Mouse (Mus musculus): ENCODE measurements at regions not wholly inside any gene's neighbourhood (a gene's known extent, or its start where the extent isn't known, plus 50 kb on each side); places are given as distances from the start of the nearest gene placed in this dataset.

DNA sequence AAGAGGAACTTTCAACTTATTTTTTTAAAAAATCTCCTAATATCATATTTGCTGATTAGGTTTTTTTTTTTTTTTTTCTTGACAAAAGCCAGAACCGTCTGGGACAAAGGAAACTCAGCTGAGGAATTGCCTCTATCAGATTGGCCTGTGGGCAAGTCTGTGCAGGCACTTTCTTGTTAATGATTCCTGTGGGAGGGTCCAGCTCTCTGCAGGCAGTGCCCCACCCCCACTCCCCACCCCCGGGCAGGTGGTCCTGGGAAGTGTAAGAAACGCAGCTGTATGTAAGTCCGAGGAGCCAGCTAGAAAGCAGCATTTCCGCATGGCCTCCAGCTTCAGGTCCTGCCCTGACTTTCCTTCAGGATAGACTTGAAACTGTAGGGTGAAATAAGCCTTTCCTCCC, 377.7 kb downstream of the Sox2 start:
- no peak for DNase-seq

DNA sequence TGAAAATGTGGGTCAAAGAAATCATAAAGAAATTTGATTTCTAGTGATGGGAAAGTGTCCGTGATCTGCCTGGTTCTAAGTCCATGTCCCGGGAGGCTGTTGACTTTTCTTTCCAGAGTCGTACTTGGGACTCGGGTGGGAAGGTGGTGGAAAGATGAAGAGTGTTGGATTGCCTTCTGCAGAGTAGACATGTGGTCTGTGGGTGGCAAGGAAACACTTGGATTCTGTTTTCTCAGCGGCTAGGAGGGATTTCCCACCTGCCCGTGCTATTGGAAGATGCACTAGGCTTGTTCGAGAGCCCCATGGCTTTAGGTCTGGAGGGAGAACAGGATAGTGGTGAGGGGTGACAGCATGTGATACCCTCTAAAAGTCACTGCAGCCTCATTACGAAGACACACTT, 379.7 kb downstream of the Sox2 start:
- no peak for DNase-seq

- no peak for DNase-seq
Observed at GRCm38 (mm10) chr3:35033587-35033986, 383.4 kb downstream of the Sox2 start.

- DNase-seq: no peak
Observed at GRCm38 (mm10) chr3:35035234-35035633, 385.0 kb downstream of the Sox2 start.

- no peak for DNase-seq
Observed at GRCm38 (mm10) chr3:35043705-35044104, 393.5 kb downstream of the Sox2 start.

DNA sequence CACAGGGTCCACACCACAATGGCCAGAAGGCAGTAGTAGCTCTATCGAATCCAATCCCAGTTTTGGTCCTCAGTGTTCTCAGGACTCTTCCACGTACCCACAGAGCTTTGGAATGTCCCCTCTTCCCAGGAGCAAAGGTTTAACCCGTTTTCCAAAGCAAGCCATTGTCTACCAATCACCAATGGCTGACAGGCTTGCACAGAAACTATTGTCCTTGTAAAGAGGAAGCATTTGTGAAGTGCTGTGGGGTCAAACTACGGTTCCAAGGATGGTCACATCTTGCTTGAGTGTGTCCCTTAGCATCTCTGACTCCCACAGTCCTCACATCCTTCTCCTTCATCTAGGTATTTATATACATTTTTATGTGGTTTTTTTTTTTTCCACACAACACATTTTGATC, 409.2 kb downstream of the Sox2 start:
- DNase-seq: no peak

DNA sequence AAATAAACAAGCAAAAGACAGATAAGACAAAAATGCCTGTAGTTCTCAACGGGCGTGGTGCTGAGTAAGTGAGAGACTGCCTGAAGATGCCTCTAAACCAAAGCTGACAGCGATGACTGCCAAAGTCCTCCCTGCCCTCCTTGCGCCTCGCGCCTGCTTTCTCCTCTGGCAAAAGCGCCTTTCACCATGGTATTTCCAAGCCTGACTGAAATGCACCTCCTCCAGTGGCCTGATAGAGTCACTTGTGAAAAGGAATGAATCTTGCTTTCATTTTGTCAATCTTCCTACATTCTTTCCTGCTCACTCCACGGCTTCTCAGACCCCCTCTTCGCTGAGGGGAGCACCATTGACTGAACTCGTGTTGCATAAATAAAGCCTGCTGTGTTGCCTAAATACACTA, 409.8 kb downstream of the Sox2 start:
- DNase-seq: no peak

DNA sequence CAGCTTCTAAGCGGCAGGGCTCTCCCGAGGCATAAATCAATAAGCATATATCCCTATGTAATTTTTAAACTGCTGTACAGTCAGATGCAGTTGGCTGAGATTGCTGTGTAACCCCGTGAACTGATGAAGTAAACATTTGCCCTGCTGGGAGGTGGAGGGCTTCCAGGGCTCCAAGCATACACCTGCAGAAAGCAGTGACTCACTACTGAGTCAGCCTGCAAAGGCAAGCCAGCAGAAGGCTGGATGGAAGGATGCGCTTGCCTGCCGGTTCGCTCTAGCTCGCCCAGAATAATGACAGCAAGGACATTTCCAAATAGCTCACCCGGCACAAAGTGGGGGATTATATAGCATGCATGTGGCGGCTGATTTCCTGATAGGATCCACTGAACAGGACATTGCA, 416.6 kb downstream of the Sox2 start:
- no peak for DNase-seq

- DNase-seq: no peak
Observed at GRCm38 (mm10) chr3:35068586-35068985, 418.4 kb downstream of the Sox2 start.

DNA sequence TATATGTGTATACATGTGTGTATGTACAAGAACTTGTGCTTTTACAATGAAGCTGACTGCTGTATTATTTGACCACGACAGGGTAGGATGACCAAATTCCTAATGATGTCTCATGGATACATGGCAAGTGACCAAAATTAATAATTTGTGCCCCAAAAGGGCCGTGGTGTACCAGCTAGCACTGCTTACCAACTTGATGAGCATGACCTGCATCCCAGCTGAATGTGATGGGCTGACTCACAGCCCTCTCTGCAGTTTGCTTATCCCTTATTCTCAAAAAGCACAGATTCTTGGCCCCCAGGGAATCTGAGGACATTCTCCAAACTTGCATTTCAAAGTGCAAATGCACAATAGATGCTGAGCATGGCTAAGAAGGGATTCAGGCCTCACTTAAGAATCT, 420.8 kb downstream of the Sox2 start:
- no peak for DNase-seq

- DNase-seq: no peak
Observed at GRCm38 (mm10) chr3:35079887-35080286, 429.7 kb downstream of the Sox2 start.

GRCm38 (mm10) chr3:35084091-35084867, 434.1 kb downstream of the Sox2 start:
- no peak for DNase-seq

GRCm38 (mm10) chr3:35088241-35089080, 438.3 kb downstream of the Sox2 start:
- no peak for DNase-seq

DNA sequence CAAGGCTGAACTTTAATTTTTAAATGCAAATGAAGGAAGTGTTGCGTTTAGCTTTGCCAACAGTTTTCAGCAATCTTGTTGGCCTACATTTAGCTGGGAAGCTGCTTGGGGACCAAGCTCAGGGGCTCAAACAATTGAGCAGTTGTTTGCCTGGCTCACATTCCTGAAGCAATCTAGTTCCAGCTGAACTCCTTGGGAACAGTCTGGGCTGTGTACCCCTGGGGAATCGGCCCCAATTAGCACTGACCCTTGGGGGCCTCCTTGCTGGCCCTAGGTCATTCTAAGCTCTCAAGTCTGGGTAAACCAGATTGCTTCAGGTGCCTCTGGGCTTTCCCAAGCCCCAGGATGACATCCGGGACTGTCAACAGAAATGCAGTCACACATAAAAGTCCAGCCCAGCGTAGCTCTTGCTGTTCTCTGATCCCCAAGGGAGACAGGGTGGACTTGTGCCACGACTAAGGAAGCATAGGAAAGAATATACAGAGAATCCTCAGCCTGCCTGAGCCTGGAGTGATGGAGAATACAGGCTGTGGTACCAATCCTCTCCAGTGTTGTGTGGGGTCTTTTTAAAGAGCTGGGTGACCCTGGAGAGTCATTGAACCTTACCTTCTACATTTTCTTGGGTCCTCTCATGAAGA, 440.4 kb downstream of the Sox2 start:
- no peak for DNase-seq

DNA sequence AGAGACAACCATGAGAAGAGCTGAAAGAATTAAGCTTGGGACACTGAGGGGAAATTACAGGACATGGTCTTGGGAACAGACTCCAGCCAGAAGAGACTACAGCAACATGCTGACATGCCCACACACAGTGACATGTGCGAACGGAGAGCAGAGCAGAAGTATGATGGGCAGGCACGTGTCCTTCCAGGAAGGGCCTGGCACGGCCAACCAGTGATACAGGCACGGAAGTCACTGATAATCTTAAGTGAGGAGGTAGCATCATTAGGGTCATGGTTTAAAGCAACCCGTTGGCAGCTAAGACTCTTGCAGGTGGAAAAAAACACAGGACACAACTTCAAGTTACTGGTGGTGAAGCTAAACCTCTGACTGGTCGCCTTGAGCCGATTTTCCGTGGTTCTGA, 442.8 kb downstream of the Sox2 start:
- no peak for DNase-seq

DNA sequence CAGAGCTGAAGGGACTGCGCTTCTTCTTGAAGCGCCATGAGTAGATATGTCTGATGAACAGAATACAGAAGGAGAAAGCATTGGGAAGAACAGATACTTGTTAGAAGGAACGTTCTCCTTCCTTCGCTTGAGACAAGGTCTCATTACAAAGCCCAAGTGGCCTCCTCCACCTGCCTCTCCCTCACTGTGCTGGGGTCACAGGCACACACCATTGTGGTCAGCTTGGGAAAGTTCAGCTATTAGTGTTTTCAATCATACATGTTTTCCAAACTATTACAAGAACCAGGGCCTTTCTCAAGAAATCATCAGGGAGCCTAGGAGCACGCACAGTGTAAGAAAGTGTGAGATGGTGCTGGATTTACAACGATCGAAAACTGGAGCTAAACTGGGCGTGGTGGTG, 445.0 kb downstream of the Sox2 start:
- no peak for DNase-seq

- no peak for DNase-seq
Observed at GRCm38 (mm10) chr3:35096381-35096780, 446.2 kb downstream of the Sox2 start.

GRCm38 (mm10) chr3:35097766-35098165, 447.6 kb downstream of the Sox2 start:
- no peak for DNase-seq

DNA sequence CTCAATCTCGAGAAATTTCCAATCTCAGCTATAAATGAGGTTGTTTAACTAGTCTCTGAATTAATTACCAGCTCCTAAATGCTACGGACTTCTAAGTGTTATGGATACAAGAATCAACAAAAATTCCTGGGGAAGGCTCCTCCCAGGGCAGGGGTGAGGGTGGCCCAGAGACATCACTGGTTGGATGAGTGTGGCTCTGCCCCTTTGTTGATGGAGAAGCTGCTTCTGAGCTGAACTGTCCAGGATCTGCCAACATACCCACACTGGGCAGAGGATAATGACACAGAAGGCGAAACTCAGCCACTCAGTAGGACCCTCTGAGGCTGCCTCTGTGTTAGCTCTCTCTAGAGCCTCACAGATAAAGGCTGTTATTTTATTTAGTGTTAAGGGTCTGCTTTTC, 449.0 kb downstream of the Sox2 start:
- no peak for DNase-seq

GRCm38 (mm10) chr3:35099876-35100420, 449.7 kb downstream of the Sox2 start:
- no peak for DNase-seq

GRCm38 (mm10) chr3:35101286-35101685, 451.1 kb downstream of the Sox2 start:
- no peak for DNase-seq

GRCm38 (mm10) chr3:35101951-35102350, 451.7 kb downstream of the Sox2 start:
- DNase-seq: no peak
